Mouse (Mus musculus): Measurements from ENCODE around the gene Nmb.
A peak's percentile ranks its signal among the peaks of the same experiment; 100 is the strongest.
"Not testable (repeated sequence)": the region's sequence is repeated elsewhere in the genome, so short reads cannot be mapped to it uniquely, and the experiment has no call there.

Nmb gene

GRCm38 (mm10) chr7:80904921-80905515, at the start of gene Nmb:
TSS of gene Nmb (minus strand) at chr7:80905076.
- peak; percentile 66 for DNase-seq (ENCODE audit: low spot score)

- no peak for DNase-seq (ENCODE audit: low spot score)
Measured at GRCm38 (mm10) chr7:80954251-80954650, 49.4 kb upstream of the Nmb start.

- DNase-seq (ENCODE audit: low spot score), result no peak
Measured at GRCm38 (mm10) chr7:80952140-80952539, 47.3 kb upstream of the Nmb start.

- DNase-seq (ENCODE audit: low spot score), result no peak
Measured at GRCm38 (mm10) chr7:80951461-80951860, 46.6 kb upstream of the Nmb start.

GRCm38 (mm10) chr7:80947445-80948350, 42.8 kb upstream of the Nmb start, which contains the start of gene Sec11a:
TSS of gene Sec11a (minus strand) at chr7:80947780.
- DNase-seq (ENCODE audit: low spot score), result peak; percentile 94

- DNase-seq (ENCODE audit: low spot score), result no peak
Measured at GRCm38 (mm10) chr7:80939808-80940207, 34.9 kb upstream of the Nmb start.

- not testable (repeated sequence) for DNase-seq (ENCODE audit: low spot score)
Measured at GRCm38 (mm10) chr7:80937304-80937666, 32.4 kb upstream of the Nmb start.

- DNase-seq (ENCODE audit: low spot score), result not testable (repeated sequence)
Measured at GRCm38 (mm10) chr7:80936617-80937303, 31.9 kb upstream of the Nmb start.

- no peak for DNase-seq (ENCODE audit: low spot score)
Measured at GRCm38 (mm10) chr7:80935834-80936233, 31.0 kb upstream of the Nmb start.

GRCm38 (mm10) chr7:80932777-80933176, 27.9 kb upstream of the Nmb start:
- DNase-seq (ENCODE audit: low spot score), result no peak

- DNase-seq (ENCODE audit: low spot score), result no peak
Measured at GRCm38 (mm10) chr7:80931618-80932207, 26.8 kb upstream of the Nmb start.

GRCm38 (mm10) chr7:80923165-80923564, 18.3 kb upstream of the Nmb start:
- DNase-seq (ENCODE audit: low spot score), result no peak

- DNase-seq (ENCODE audit: low spot score), result no peak
Measured at GRCm38 (mm10) chr7:80919647-80920008, 14.8 kb upstream of the Nmb start.

- no peak for DNase-seq (ENCODE audit: low spot score)
Measured at GRCm38 (mm10) chr7:80918982-80919646, 14.2 kb upstream of the Nmb start.

- no peak for DNase-seq (ENCODE audit: low spot score)
Measured at GRCm38 (mm10) chr7:80917916-80918465, 13.1 kb upstream of the Nmb start.

GRCm38 (mm10) chr7:80912496-80912895, 7.6 kb upstream of the Nmb start:
- no peak for DNase-seq (ENCODE audit: low spot score)

- DNase-seq (ENCODE audit: low spot score), result no peak
Measured at GRCm38 (mm10) chr7:80911053-80911452, 6.2 kb upstream of the Nmb start.

GRCm38 (mm10) chr7:80903625-80904422, 1.1 kb downstream of the Nmb start:
- no peak for DNase-seq (ENCODE audit: low spot score)

- DNase-seq (ENCODE audit: low spot score), result no peak
Measured at GRCm38 (mm10) chr7:80901541-80902274, 3.2 kb downstream of the Nmb start.

- peak; percentile 94 for DNase-seq (ENCODE audit: low spot score)
Measured at GRCm38 (mm10) chr7:80900944-80901501, 3.9 kb downstream of the Nmb start, which contains the start of gene Wdr73. TSS of gene Wdr73 (minus strand) at chr7:80901269.

Measured in lung, postnatal 25 days (tissue).